Mouse (Mus musculus): Measurements from ENCODE around the gene Pnpla2.

Pnpla2 gene

GRCm38 (mm10) chr7:141431434-141432185 is 23.4 kb upstream of the Pnpla2 start:
- DNase-seq (ENCODE audit: low spot score in 2 of 2) = peak in 1 of 2 experiments; percentile 67

- peak in 1 of 2 experiments; percentile 60 for DNase-seq (ENCODE audit: low spot score in 2 of 2)
Observed at GRCm38 (mm10) chr7:141432186-141432611, 22.8 kb upstream of the Pnpla2 start.

- DNase-seq (ENCODE audit: low spot score in 2 of 2) = no peak
Observed at GRCm38 (mm10) chr7:141432741-141433516, 22.1 kb upstream of the Pnpla2 start.

GRCm38 (mm10) chr7:141433517-141434400 is 21.2 kb upstream of the Pnpla2 start:
- DNase-seq (ENCODE audit: low spot score in 2 of 2) = peak in 1 of 2 experiments; percentile 64

- DNase-seq (ENCODE audit: low spot score in 2 of 2) = peak in 1 of 2 experiments; percentile 62
Observed at GRCm38 (mm10) chr7:141434464-141434863, 20.5 kb upstream of the Pnpla2 start.

GRCm38 (mm10) chr7:141435129-141435855 is 19.7 kb upstream of the Pnpla2 start:
- peak; percentile 71 to 80 for DNase-seq (ENCODE audit: low spot score in 2 of 2)

- peak in 1 of 2 experiments; percentile 62 for DNase-seq (ENCODE audit: low spot score in 2 of 2)
Observed at GRCm38 (mm10) chr7:141435856-141436522, 19.0 kb upstream of the Pnpla2 start.

- no peak for DNase-seq (ENCODE audit: low spot score in 2 of 2)
Observed at GRCm38 (mm10) chr7:141436523-141436892, 18.5 kb upstream of the Pnpla2 start.

- peak; percentile 81 to 93 for DNase-seq (ENCODE audit: low spot score in 2 of 2)
Observed at GRCm38 (mm10) chr7:141437178-141438120, 17.5 kb upstream of the Pnpla2 start, which contains the start of gene Slc25a22. TSS of gene Slc25a22 (minus strand) at chr7:141437892.

- DNase-seq (ENCODE audit: low spot score in 2 of 2) = peak in 1 of 2 experiments; percentile 62
Observed at GRCm38 (mm10) chr7:141438201-141438968, 16.6 kb upstream of the Pnpla2 start.

GRCm38 (mm10) chr7:141439140-141439679 is 15.8 kb upstream of the Pnpla2 start:
- peak in 1 of 2 experiments; percentile 64 for DNase-seq (ENCODE audit: low spot score in 2 of 2)

- DNase-seq (ENCODE audit: low spot score in 2 of 2) = peak in 1 of 2 experiments; percentile 61
Observed at GRCm38 (mm10) chr7:141439811-141440210, 15.2 kb upstream of the Pnpla2 start.

GRCm38 (mm10) chr7:141440613-141441012 is 14.4 kb upstream of the Pnpla2 start:
- peak; percentile 56 to 81 for DNase-seq (ENCODE audit: low spot score in 2 of 2)

- DNase-seq (ENCODE audit: low spot score in 2 of 2) = peak in 1 of 2 experiments; percentile 64
Observed at GRCm38 (mm10) chr7:141441460-141441859, 13.5 kb upstream of the Pnpla2 start.

- peak; percentile 14 to 62 for DNase-seq (ENCODE audit: low spot score in 2 of 2)
Observed at GRCm38 (mm10) chr7:141442199-141442598, 12.8 kb upstream of the Pnpla2 start.

- DNase-seq (ENCODE audit: low spot score in 2 of 2) = peak; percentile 44 to 73
Observed at GRCm38 (mm10) chr7:141443081-141443821, 11.7 kb upstream of the Pnpla2 start.

GRCm38 (mm10) chr7:141443828-141444237 is 11.2 kb upstream of the Pnpla2 start, which contains the start of gene Pidd1:
TSS of gene Pidd1 (minus strand) at chr7:141444025.
- DNase-seq (ENCODE audit: low spot score in 2 of 2) = peak; percentile 78 to 86
